Mouse (Mus musculus) kidney, adult 18-20 months (tissue): ENCODE results near the gene Slc25a41.

Experiments
- DNase-seq: peaks from one replicate; pipeline ENCODE4 v3.0.0; 2021

The Slc25a41 gene

GRCm38 (mm10) chr17:57038978-57039377 lies 2.5 kb downstream of the Slc25a41 start:
- DNase-seq = no peak

- no peak for DNase-seq
Observed at GRCm38 (mm10) chr17:57032854-57033253, 8.6 kb downstream of the Slc25a41 start.

- peak; percentile 100 for DNase-seq
Observed at GRCm38 (mm10) chr17:57031661-57032420, 9.6 kb downstream of the Slc25a41 start.

GRCm38 (mm10) chr17:57030931-57031660 lies 10.4 kb downstream of the Slc25a41 start, which contains the start of gene Khsrp:
TSS of gene Khsrp (minus strand) at chr17:57031522.
- no peak for DNase-seq

GRCm38 (mm10) chr17:57029691-57030090 lies 11.8 kb downstream of the Slc25a41 start:
- peak; percentile 18 for DNase-seq

- no peak for DNase-seq
Observed at GRCm38 (mm10) chr17:57027471-57027870, 14.0 kb downstream of the Slc25a41 start.

GRCm38 (mm10) chr17:57020960-57021359 lies 20.5 kb downstream of the Slc25a41 start:
- DNase-seq = no peak

- DNase-seq = no peak
Observed at GRCm38 (mm10) chr17:57019693-57020092, 21.8 kb downstream of the Slc25a41 start.

GRCm38 (mm10) chr17:57012245-57012795 lies 29.1 kb downstream of the Slc25a41 start:
- no peak for DNase-seq

GRCm38 (mm10) chr17:57011236-57012141 lies 30.0 kb downstream of the Slc25a41 start, which contains the start of the genes Gtf2f1 and Gm17949:
TSS of gene Gtf2f1 (minus strand) at chr17:57011288.
TSS of gene Gm17949 (plus strand) at chr17:57011469.
- peak; percentile 92 for DNase-seq

- no peak for DNase-seq
Observed at GRCm38 (mm10) chr17:57010911-57011235, 30.6 kb downstream of the Slc25a41 start.

- no peak for DNase-seq
Observed at GRCm38 (mm10) chr17:57007137-57007905, 34.1 kb downstream of the Slc25a41 start.

GRCm38 (mm10) chr17:57003994-57004393 lies 37.5 kb downstream of the Slc25a41 start:
- DNase-seq = no peak

- DNase-seq = no peak
Observed at GRCm38 (mm10) chr17:57001228-57001627, 40.2 kb downstream of the Slc25a41 start.

GRCm38 (mm10) chr17:56999968-57000609 lies 41.4 kb downstream of the Slc25a41 start, which contains the start of gene Pspn:
TSS of gene Pspn (minus strand) at chr17:57000018.
- DNase-seq = no peak

- DNase-seq = no peak
Observed at GRCm38 (mm10) chr17:56999414-56999813, 42.0 kb downstream of the Slc25a41 start.

- peak; percentile 96 for DNase-seq
Observed at GRCm38 (mm10) chr17:56997029-56997667, 44.3 kb downstream of the Slc25a41 start, which contains the start of gene Alkbh7. TSS of gene Alkbh7 (plus strand) at chr17:56997339.

- DNase-seq = no peak
Observed at GRCm38 (mm10) chr17:56996506-56996905, 44.9 kb downstream of the Slc25a41 start.

- no peak for DNase-seq
Observed at GRCm38 (mm10) chr17:56995046-56995445, 46.4 kb downstream of the Slc25a41 start.

- no peak for DNase-seq
Observed at GRCm38 (mm10) chr17:56990966-56991365, 50.5 kb downstream of the Slc25a41 start.
